ENCODE assay signal across 14 mouse cellular contexts in genomic region chr5:76815035-76815434, GRCm38 (mm10).
A peak's percentile ranks its signal among the peaks of the same experiment; 100 is the strongest.
DNase-seq lines count a peak whose midpoint lies in the region; ATAC-seq lines count a peak whose summit lies in the region.
"Had no signal": no experiment of that assay in that cellular context is flagged by ENCODE, and none has a peak within 500 bp of the region (broad histone marks: within the 10 kb centered on the region; RNA-seq: fewer than 3 reads in every experiment).

No protein-coding gene starts in this region.

- H3K9me3 ChIP-seq in forebrain, embryonic 13.5 days (replicated peaks) = no peaks in the 10 kb centered on the region
- no peaks in the 10 kb centered on the region for H3K9me3 ChIP-seq in forebrain, embryonic 11.5 days (ENCODE audit: control insufficient read depth, low read length)
- H3K9me3 ChIP-seq in hindbrain, embryonic 15.5 days = no peaks in the 10 kb centered on the region
- H3K9me3 ChIP-seq: kidney, embryonic 15.5 days had no signal

- 35% methylated on average over 11 of the region's 11 CpGs for WGBS in forebrain, embryonic 13.5 days
- 58% methylated on average over 11 of the region's 11 CpGs for WGBS in forebrain, embryonic 11.5 days
- 30% methylated on average over 11 of the region's 11 CpGs for WGBS in hindbrain, embryonic 15.5 days

- H3K27me3 ChIP-seq in forebrain, embryonic 13.5 days = no peaks in the 10 kb centered on the region
- H3K27me3 ChIP-seq in forebrain, embryonic 11.5 days (ENCODE audit: control insufficient read depth, insufficient read depth, low read length) = no peaks in the 10 kb centered on the region
- H3K27me3 ChIP-seq in hindbrain, embryonic 15.5 days = no peaks in the 10 kb centered on the region
- H3K27me3 ChIP-seq: heart, embryonic 12.5 days; kidney, embryonic 15.5 days; limb, embryonic 12.5 days had no signal

- ATAC-seq in forebrain, embryonic 13.5 days = peak; percentile 74
- ATAC-seq in forebrain, embryonic 11.5 days (replicated peaks; ENCODE audit: low FRiP score) = no peak; the same call in 1 of the 2 replicates
- peak; percentile 55; the same call in 1 of the 2 replicates for ATAC-seq in hindbrain, embryonic 15.5 days (ENCODE audit: low FRiP score, low read depth)

- H3K4me1 ChIP-seq in forebrain, embryonic 13.5 days = peaks cover 47% of the 10 kb centered on the region
- H3K4me1 ChIP-seq in forebrain, embryonic 11.5 days (replicated peaks; ENCODE audit: control insufficient read depth, insufficient read depth, low read length) = 0 out of 2 replicates have a peak, but pooled peaks cover 2% of the 10 kb centered on the region
- H3K4me1 ChIP-seq in hindbrain, embryonic 15.5 days (replicated peaks) = peaks cover 49% of the 10 kb centered on the region

- no peak overlapping the region for H3K9ac ChIP-seq in forebrain, embryonic 13.5 days
- no peak overlapping the region for H3K9ac ChIP-seq in forebrain, embryonic 11.5 days (ENCODE audit: low read length)
- no peak overlapping the region for H3K9ac ChIP-seq in hindbrain, embryonic 15.5 days
- H3K9ac ChIP-seq: heart, embryonic 12.5 days; kidney, embryonic 15.5 days; limb, embryonic 12.5 days; liver, embryonic 14.5 days had no signal

- peaks cover 13% of the 10 kb centered on the region for H3K36me3 ChIP-seq in forebrain, embryonic 13.5 days (ENCODE audit: poor library complexity, severe bottlenecking)
- H3K36me3 ChIP-seq in forebrain, embryonic 11.5 days (ENCODE audit: control insufficient read depth, insufficient read depth, low read length) = no peaks in the 10 kb centered on the region; the same call in 1 of the 2 replicates
- no peaks in the 10 kb centered on the region for H3K36me3 ChIP-seq in hindbrain, embryonic 15.5 days
- H3K36me3 ChIP-seq: heart, embryonic 12.5 days; kidney, embryonic 15.5 days; limb, embryonic 12.5 days had no signal

- DNase-seq in forebrain, embryonic 11.5 days (ENCODE audit: low spot score) = no peak
- DNase-seq in layer of hippocampus, adult 8-10 months (ENCODE audit: low spot score in 2 of 2) = peak; percentile 31 to 38
- DNase-seq in layer of hippocampus, adult 9-11 months = no peak
- peak; percentile 53 for DNase-seq in Muller cell, postnatal 12 days (ENCODE audit: inconsistent ontology term)
- no peak for DNase-seq in thymus, postnatal 36 days
- no peak for DNase-seq in ovary, postnatal 14 days (ENCODE audit: low spot score)
- DNase-seq: lung, postnatal 14 days had no signal

- H3K4me2 ChIP-seq in forebrain, embryonic 13.5 days = peak overlapping the region; percentile 34
- no peak overlapping the region for H3K4me2 ChIP-seq in forebrain, embryonic 11.5 days (ENCODE audit: low read depth, low read length, severe bottlenecking)
- H3K4me2 ChIP-seq in hindbrain, embryonic 15.5 days = peak overlapping the region; percentile 7; the same call in 1 of the 2 replicates
- H3K4me2 ChIP-seq: kidney, embryonic 15.5 days; limb, embryonic 12.5 days had no signal

- peak overlapping the region; percentile 75 for H3K27ac ChIP-seq in forebrain, embryonic 13.5 days
- H3K27ac ChIP-seq in forebrain, embryonic 11.5 days (ENCODE audit: low read depth, low read length) = no peak overlapping the region
- peak overlapping the region; percentile 39; the same call in 1 of the 2 replicates for H3K27ac ChIP-seq in hindbrain, embryonic 15.5 days (replicated peaks)
- H3K27ac ChIP-seq: kidney, embryonic 15.5 days; limb, embryonic 12.5 days; liver, embryonic 14.5 days had no signal

- H3K4me3 ChIP-seq in forebrain, embryonic 13.5 days = no peak overlapping the region
- H3K4me3 ChIP-seq in forebrain, embryonic 11.5 days (ENCODE audit: low read depth, low read length) = no peak overlapping the region
- no peak overlapping the region for H3K4me3 ChIP-seq in hindbrain, embryonic 15.5 days
- H3K4me3 ChIP-seq: heart, embryonic 12.5 days; kidney, embryonic 15.5 days; limb, embryonic 12.5 days; myocyte had no signal

Comparison
In these comparisons a context has a peak if more than half of its experiments do, and no peak if none do; other contexts are left out.
1. DNase-seq: peak in layer of hippocampus, adult 8-10 months (2 of 2) and Muller cell, postnatal 12 days (single experiment); none in forebrain, embryonic 11.5 days (single experiment), layer of hippocampus, adult 9-11 months (single experiment), thymus, postnatal 36 days (0 of 2) and ovary, postnatal 14 days (single experiment).